Mouse (Mus musculus) midbrain, embryonic 14.5 days (tissue): ENCODE data around the gene Tmem199. TPM values are rescaled to one million over a fixed set of nuclear protein-coding genes. Genes with fewer than 3 reads are reported as not detected.
A peak's percentile ranks its signal among the peaks of the same experiment; 100 is the strongest.

Source experiments
- ATAC-seq: fragments of 200-750 bp; cut with Nextera tagmentation; 2 replicates; pipeline ENCODE4 v1.8.0; 2017; ENCODE audit warnings: moderate number of reproducible peaks, moderate library complexity; ENCODE audit not compliant: low FRiP score, low TSS enrichment
- DNase-seq: peaks from one replicate; pipeline ENCODE4 v3.0.0-alpha.2; 2015
- H3K27ac ChIP-seq: fragments of 300-500 bp; sonication (generic); replicated peaks from 2 replicates; pipeline ENCODE4 v1.5.1; 2014; ENCODE audit warnings: mild to moderate bottlenecking, low read depth, low read length, moderate library complexity
- H3K27me3 ChIP-seq: fragments of 300-500 bp; sonication (generic); 2 replicates; pipeline ENCODE4 v1.6.1; 2014; ENCODE audit warnings: low read length, control low read depth, mixed read lengths; ENCODE audit not compliant: control insufficient read depth, insufficient read depth
- H3K36me3 ChIP-seq: fragments of 300-500 bp; sonication (generic); 2 replicates; pipeline ENCODE4 v1.6.1; 2014; ENCODE audit warnings: low read length, control low read depth; ENCODE audit not compliant: control insufficient read depth, insufficient read depth
- H3K4me1 ChIP-seq: fragments of 300-500 bp; sonication (generic); 2 replicates; pipeline ENCODE4 v1.6.1; 2014; ENCODE audit warnings: mild to moderate bottlenecking, antibody characterized with exemption, low read length, control low read depth; ENCODE audit not compliant: control insufficient read depth, insufficient read depth
- H3K4me2 ChIP-seq: fragments of 300-500 bp; sonication (generic); 2 replicates; pipeline ENCODE4 v1.6.1; 2014; ENCODE audit warnings: mild to moderate bottlenecking, low read length, moderate library complexity
- H3K4me3 ChIP-seq: fragments of 300-500 bp; sonication (generic); replicated peaks from 2 replicates; pipeline ENCODE4 v1.5.1; 2014; ENCODE audit warnings: low read depth, low read length
- H3K9ac ChIP-seq: fragments of 300-500 bp; sonication (generic); replicated peaks from 2 replicates; pipeline ENCODE4 v1.6.1; 2014; ENCODE audit warnings: mild to moderate bottlenecking, low read length, moderate library complexity
- H3K9me3 ChIP-seq: fragments of 300-500 bp; sonication (generic); 2 replicates; pipeline ENCODE4 v1.6.1; 2016; ENCODE audit warnings: low read length, control low read depth, mixed read lengths; ENCODE audit not compliant: control insufficient read depth
- WGBS: fragments of 180-500 bp; shearing (Covaris S2); extraction: QIAGEN DNeasy Blood & Tissue Kit; methylation state at CpG from one replicate; pipeline ENCODE4 v1.1.7; 2014; 5-methylcytosine and 5-hydroxymethylcytosine counted together
- polyA plus RNA-seq: library from polyadenylated mRNA; unstranded; fragments of >200 nt; fragmentation: Nextera tagmentation; extraction: Ambion mirVana; gene quantifications from 2 replicates; pipeline ENCODE4 v1.2.1, GENCODE M21; 2014

Gene Tmem199
- polyA plus RNA-seq, 1 experiment from 2014 or later, result 104 TPM

DNA sequence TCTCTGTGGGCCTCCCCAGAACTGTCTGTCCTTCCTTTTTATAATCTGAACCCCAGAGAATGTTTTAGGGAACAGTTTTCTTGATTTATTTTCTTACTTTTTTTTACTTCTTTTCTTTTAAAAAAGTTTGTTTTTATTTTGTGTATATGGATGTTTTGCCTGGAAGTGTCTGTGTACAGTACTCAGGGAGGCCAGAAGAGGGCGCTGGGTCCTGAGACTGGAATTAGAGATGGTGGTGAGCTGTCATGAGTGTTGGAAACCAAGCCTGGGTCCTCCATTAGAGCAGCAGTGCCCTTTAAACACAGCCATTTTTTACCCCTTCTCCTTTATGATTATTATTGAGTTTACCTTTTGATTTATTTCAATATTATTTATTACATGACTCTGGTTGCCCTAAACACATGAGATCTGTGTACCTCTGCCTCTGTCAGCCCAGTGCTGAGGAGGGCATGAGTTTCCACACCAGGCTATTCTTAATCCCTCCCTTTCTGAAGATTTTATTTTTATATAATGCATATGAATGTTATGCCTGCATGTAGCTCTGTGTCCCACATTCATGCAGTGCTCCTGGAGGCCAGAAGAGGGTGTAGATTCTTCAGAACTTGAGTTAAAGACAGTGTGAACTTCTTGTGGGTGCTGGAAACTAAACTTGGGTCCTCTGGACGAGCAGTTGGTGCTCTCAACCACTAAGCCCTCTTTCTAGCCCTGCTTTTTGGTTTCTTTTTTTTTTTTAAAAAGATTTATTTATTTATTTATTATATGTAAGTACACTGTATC is 3.8 kb upstream of the Tmem199 start:
- no peak for DNase-seq
- no peaks in the 10 kb centered on the region for H3K9me3 ChIP-seq
- H3K9ac ChIP-seq, result no peak overlapping the region
- H3K4me3 ChIP-seq, result no peak overlapping the region
- H3K36me3 ChIP-seq, result peaks cover 62% of the 10 kb centered on the region
- H3K4me2 ChIP-seq, result no peak overlapping the region
- no peak for ATAC-seq
- no peak overlapping the region for H3K27ac ChIP-seq
- WGBS, result 69% methylated on average over 2 of the region's 2 CpGs
- H3K27me3 ChIP-seq, result no peaks in the 10 kb centered on the region
- H3K4me1 ChIP-seq, result peaks cover 13% of the 10 kb centered on the region

DNA sequence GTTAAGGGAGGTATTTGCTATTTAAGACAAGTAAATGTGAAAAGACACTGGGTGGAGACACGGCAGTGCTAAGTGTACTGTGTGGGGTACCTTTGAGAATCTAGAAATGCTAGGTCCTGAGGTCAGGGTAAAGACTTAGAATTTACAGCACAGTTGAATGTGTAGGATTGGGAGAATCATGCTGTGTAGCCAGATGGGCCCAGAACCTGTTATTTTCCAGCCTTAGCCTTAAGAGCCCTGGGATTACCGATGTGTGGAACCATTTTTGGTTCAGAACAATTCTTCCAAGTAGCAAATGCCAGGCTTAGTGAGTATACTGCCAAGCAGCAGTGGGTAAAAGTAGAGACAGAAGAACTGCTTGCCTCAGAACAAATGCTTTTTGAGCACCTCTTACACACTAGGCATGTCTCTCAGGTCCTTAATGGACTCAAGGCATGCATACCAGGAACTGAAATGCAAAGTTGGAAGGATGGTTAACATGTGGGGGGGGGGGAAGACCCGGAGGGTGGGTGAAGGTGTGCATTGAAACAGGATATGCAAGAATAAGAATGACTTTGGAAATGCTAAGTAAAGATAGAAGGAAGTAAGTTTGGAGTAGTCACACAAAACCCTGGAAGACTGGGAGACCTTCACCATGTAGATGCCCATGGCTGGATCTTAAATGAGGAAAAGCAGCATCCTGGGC is 1.3 kb upstream of the Tmem199 start:
- Histone ChIP-seq H3K4me2 (peak overlapping the region; percentile 88), H3K4me3 (peak overlapping the region; percentile 92), H3K27me3 (no peaks in the 10 kb centered on the region), H3K36me3 (peaks cover 49% of the 10 kb centered on the region), H3K27ac (no peak overlapping the region), H3K9me3 (no peaks in the 10 kb centered on the region), H3K4me1 (peaks cover 13% of the 10 kb centered on the region), H3K9ac (peak overlapping the region; percentile 91)
- ATAC-seq, result no peak
- DNase-seq, result no peak
- WGBS, result 81% methylated on average over 3 of the region's 3 CpGs

DNA sequence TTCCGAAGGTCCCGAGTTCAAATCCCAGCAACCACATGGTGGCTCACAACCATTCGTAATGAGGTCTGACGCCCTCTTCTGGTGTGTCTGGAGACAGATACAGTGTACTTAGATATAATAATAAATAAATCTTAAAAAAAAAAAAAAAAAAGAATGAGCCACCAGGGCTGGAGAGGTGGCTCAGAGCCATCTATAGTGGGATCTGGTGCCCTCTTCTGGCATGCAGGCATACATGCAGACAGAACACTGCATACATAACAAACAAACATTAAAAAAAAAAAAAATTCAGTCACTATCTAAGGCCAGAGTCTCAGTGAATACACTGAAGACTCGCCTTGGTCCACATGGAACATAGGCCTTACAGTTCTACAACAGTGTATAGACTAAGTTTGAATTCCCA is 2.8 kb downstream of the Tmem199 start:
- WGBS, result 78% methylated on average over 5 of the region's 5 CpGs
- no peak overlapping the region for H3K9ac ChIP-seq
- no peak overlapping the region for H3K27ac ChIP-seq
- H3K4me1 ChIP-seq, result peaks cover 13% of the 10 kb centered on the region
- H3K4me3 ChIP-seq, result no peak overlapping the region
- no peaks in the 10 kb centered on the region for H3K9me3 ChIP-seq
- H3K27me3 ChIP-seq, result no peaks in the 10 kb centered on the region
- H3K36me3 ChIP-seq, result peaks cover 39% of the 10 kb centered on the region
- peak; percentile 59 for DNase-seq
- no peak overlapping the region for H3K4me2 ChIP-seq
- ATAC-seq, result no peak

DNA sequence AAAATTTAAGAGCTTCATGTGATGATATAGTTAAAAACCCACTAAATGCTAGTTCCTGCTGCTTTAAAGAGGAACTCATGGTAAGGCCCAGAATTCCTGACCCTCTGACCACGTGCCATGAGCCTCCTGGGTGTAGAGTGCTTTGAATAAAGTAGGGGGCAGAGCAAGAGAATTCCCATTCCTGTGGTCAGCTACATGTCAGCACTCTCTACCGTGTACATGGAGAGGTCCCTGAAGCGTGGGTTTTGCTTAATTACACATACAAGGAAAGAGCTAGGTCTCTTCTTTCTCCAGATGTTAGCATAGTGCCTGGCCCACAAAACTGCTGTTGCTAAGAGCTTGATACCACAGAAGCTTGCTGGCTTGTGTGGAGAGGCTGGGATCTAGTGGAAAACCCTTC is 6.5 kb downstream of the Tmem199 start:
- H3K4me1 ChIP-seq, result no peaks in the 10 kb centered on the region
- no peak overlapping the region for H3K4me3 ChIP-seq
- ATAC-seq (no peak), DNase-seq (no peak)
- no peak overlapping the region for H3K27ac ChIP-seq
- no peaks in the 10 kb centered on the region for H3K27me3 ChIP-seq
- peaks cover 38% of the 10 kb centered on the region for H3K36me3 ChIP-seq
- H3K9me3 ChIP-seq, result no peaks in the 10 kb centered on the region
- 82% methylated on average over 3 of the region's 3 CpGs for WGBS
- no peak overlapping the region for H3K4me2 ChIP-seq
- no peak overlapping the region for H3K9ac ChIP-seq

DNA sequence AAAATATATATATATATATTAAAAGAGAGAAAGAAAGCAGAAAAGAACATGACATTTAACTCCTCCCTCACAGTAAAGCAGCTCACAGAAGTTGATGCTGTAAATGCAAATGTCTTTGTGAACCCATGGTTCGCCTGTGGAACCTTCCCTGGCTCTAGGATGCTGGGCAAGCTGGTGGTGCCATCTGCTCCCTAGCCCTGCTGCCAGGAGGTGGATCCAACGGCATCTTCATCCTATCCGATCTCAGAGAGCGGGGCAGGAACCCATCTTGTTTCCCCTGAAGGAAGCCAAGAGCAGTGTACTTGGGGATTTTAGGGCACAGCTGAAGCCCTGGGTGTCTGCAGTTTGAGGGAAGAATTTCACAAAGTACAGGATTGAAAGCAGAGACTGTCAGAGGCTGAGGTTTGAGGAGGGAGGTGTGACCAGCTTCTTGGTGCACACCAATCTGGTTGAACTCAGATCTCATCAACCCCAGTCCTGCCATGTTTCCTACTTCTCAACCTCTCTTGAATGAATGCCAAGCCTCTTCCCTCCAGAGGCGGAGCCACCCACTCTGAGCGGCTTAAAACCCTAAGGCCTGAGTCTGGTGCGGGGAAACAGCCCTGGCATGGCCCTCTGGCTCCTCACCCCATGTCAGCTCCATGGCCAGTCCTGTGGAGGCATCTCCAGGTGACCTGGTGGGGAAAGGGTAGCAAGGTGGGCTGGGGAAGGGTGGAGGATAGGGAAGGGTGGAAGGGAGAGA is 8.9 kb downstream of the Tmem199 start, which contains the start of gene Sebox:
TSS of gene Sebox (plus strand) at position 539 of the 742 bp plus-strand sequence.
- H3K4me1 ChIP-seq, result 0 out of 2 replicates have a peak, but pooled peaks cover 3% of the 10 kb centered on the region
- 0 out of 2 replicates have a peak, but pooled peaks cover 5% of the 10 kb centered on the region for H3K27me3 ChIP-seq
- H3K9me3 ChIP-seq, result no peaks in the 10 kb centered on the region
- DNase-seq, result no peak
- no peak within 1 kb of the TSS for H3K9ac ChIP-seq
- H3K4me2 ChIP-seq, result no peak within 1 kb of the TSS
- H3K4me3 ChIP-seq, result no peak within 1 kb of the TSS
- WGBS, result 77% methylated on average over 7 of the region's 7 CpGs
- no peak within 1 kb of the TSS for H3K27ac ChIP-seq
- peaks cover 24% of the 10 kb centered on the region for H3K36me3 ChIP-seq
- ATAC-seq, result no peak

DNA sequence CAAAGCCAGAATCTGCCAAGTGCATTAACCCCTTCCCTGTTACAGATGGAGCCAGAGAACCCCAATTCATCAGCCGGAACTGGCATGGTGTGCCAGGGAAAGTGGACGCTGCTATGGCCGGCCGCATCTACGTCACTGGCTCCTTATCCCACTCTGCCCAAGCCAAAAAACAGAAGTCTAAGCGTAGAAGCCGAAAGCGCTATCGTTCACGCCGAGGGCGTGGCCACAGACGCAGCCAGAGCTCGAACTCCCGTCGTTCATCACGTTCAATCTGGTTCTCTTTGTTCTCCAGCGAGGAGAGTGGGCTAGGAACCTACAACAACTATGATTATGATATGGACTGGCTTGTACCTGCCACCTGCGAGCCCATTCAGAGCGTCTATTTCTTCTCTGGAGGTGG is 10.4 kb downstream of the Tmem199 start:
- DNase-seq (no peak), ATAC-seq (no peak)
- Histone ChIP-seq H3K9me3 (no peaks in the 10 kb centered on the region), H3K27ac (no peak overlapping the region), H3K27me3 (0 out of 2 replicates have a peak, but pooled peaks cover 5% of the 10 kb centered on the region), H3K36me3 (peaks cover 9% of the 10 kb centered on the region), H3K4me3 (no peak overlapping the region), H3K4me1 (peaks cover 3% of the 10 kb centered on the region; the same call in 1 of the 2 replicates), H3K9ac (no peak overlapping the region), H3K4me2 (no peak overlapping the region)
- 84% methylated on average over 20 of the region's 20 CpGs for WGBS

DNA sequence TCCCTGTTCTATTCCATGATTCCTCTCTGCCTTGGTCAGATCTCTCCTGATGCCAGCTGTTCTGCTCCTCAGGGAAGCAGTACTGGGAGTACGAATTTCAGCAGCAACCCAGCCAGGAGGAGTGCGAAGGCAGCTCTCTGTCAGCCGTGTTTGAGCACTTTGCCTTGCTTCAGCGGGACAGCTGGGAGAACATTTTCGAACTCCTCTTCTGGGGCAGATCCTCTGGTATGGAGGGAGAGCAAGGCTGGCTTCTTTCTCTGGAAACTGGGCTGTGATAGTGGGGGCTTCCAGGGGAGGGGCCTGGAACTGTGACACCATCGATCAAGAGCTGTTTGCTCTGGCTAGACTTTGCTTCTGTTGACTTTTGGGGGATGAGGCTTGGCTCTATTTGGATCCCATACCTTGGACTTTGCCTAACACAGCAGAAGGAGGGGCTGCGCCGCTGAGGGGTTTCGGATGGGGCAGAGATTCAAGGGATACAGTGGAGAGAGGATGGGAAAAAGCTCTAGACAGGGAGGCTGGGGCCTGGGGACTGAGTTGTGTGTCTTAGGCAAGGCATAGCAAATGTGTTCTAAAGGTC is 11.3 kb downstream of the Tmem199 start:
- 0 out of 2 replicates have a peak, but pooled peaks cover 5% of the 10 kb centered on the region for H3K27me3 ChIP-seq
- no peaks in the 10 kb centered on the region for H3K9me3 ChIP-seq
- H3K4me2 ChIP-seq, result no peak overlapping the region
- H3K4me1 ChIP-seq, result peaks cover 11% of the 10 kb centered on the region
- DNase-seq, result no peak
- 0 out of 2 replicates have a peak, but pooled peaks cover 5% of the 10 kb centered on the region for H3K36me3 ChIP-seq
- H3K4me3 ChIP-seq, result no peak overlapping the region
- 80% methylated on average over 9 of the region's 9 CpGs for WGBS
- no peak overlapping the region for H3K27ac ChIP-seq
- no peak overlapping the region; the same call in 1 of the 2 replicates for H3K9ac ChIP-seq
- no peak for ATAC-seq

DNA sequence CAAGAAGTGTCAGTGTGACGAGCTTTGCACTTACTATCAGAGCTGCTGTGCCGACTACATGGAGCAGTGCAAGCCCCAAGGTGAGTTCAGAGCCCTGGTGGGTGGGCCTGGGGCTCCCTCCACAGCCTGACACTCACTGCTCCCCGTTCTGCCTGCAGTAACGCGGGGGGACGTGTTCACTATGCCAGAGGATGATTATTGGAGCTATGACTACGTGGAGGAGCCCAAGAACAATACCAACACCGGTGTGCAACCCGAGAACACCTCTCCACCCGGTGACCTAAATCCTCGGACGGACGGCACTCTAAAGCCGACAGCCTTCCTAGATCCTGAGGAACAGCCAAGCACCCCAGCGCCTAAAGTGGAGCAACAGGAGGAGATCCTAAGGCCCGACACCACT is 12.4 kb downstream of the Tmem199 start:
- Histone ChIP-seq H3K4me2 (no peak overlapping the region), H3K9me3 (no peaks in the 10 kb centered on the region), H3K27me3 (0 out of 2 replicates have a peak, but pooled peaks cover 5% of the 10 kb centered on the region), H3K4me1 (peaks cover 23% of the 10 kb centered on the region), H3K4me3 (no peak overlapping the region), H3K36me3 (no peaks in the 10 kb centered on the region), H3K9ac (no peak overlapping the region; the same call in 1 of the 2 replicates), H3K27ac (no peak overlapping the region)
- DNase-seq (no peak), ATAC-seq (no peak)
- 47% methylated on average over 16 of the region's 16 CpGs for WGBS
